Mouse (Mus musculus) liver, postnatal 0 days (tissue): ENCODE data around the gene Furin. TPM values are rescaled to one million over a fixed set of nuclear protein-coding genes. Genes with fewer than 3 reads are reported as not detected.
A peak's percentile ranks its signal among the peaks of the same experiment; 100 is the strongest.

ENCODE experiments used
- ATAC-seq: fragments of 200-750 bp; cut with Nextera tagmentation; 2 replicates; pipeline ENCODE4 v1.8.0; 2017; ENCODE audit warnings: mild to moderate bottlenecking, moderate library complexity
- DNase-seq: peaks from one replicate; pipeline ENCODE4 v3.0.0-alpha.2; 2016
- H3K27ac ChIP-seq: fragments of 300-500 bp; sonication (generic); 2 replicates; pipeline ENCODE4 v1.5.1; 2014; ENCODE audit warnings: antibody characterized with exemption, moderate library complexity, mild to moderate bottlenecking, low read depth
- H3K27me3 ChIP-seq: fragments of 300-500 bp; sonication (generic); 2 replicates; pipeline ENCODE4 v1.6.1; 2014; ENCODE audit warnings: low read length, control low read depth, mixed read lengths; ENCODE audit not compliant: insufficient read depth
- H3K36me3 ChIP-seq: fragments of 300-500 bp; sonication (generic); replicated peaks from 2 replicates; pipeline ENCODE4 v1.6.1; 2014; ENCODE audit warnings: mild to moderate bottlenecking, control low read depth, low read length, moderate library complexity, mixed read lengths; ENCODE audit not compliant: insufficient read depth
- H3K4me1 ChIP-seq: fragments of 300-500 bp; sonication (generic); 2 replicates; pipeline ENCODE4 v1.6.1; 2014; ENCODE audit warnings: antibody characterized with exemption, mild to moderate bottlenecking, control low read depth; ENCODE audit not compliant: insufficient read depth
- H3K4me2 ChIP-seq: fragments of 300-500 bp; sonication (generic); 2 replicates; pipeline ENCODE4 v1.6.1; 2014; ENCODE audit warnings: low read depth, mild to moderate bottlenecking, low read length, moderate library complexity, mixed read lengths
- H3K4me3 ChIP-seq: fragments of 300-500 bp; sonication (generic); 2 replicates; pipeline ENCODE4 v1.5.1; 2014; ENCODE audit warnings: low read depth, low read length
- H3K9ac ChIP-seq: fragments of 300-500 bp; sonication (generic); replicated peaks from 2 replicates; pipeline ENCODE4 v1.6.1; 2014; ENCODE audit warnings: mild to moderate bottlenecking, moderate library complexity
- H3K9me3 ChIP-seq: fragments of 300-500 bp; sonication (generic); 2 replicates; pipeline ENCODE4 v1.6.1; 2016; ENCODE audit warnings: mild to moderate bottlenecking, control low read depth, low read length, mixed read lengths
- CTCF ChIP-seq: sonication (generic); IDR thresholded peaks from 2 replicates; pipeline ENCODE4 v1.5.1; 2016; ENCODE audit warnings: antibody characterized with exemption, low read depth
- EP300 ChIP-seq: IDR thresholded peaks from 2 replicates; pipeline ENCODE4 v1.6.1; 2016; ENCODE audit warnings: antibody characterized with exemption, low read depth, mild to moderate bottlenecking
- WGBS: fragments of 180-500 bp; shearing (Covaris S2); extraction: QIAGEN DNeasy Blood & Tissue Kit; methylation state at CpG from one replicate; pipeline ENCODE4 v1.1.7; 2014; ENCODE audit not compliant: insufficient replicate concordance; 5-methylcytosine and 5-hydroxymethylcytosine counted together
- polyA plus RNA-seq: library from polyadenylated mRNA; unstranded; fragments of >200 nt; fragmentation: Nextera tagmentation; extraction: Ambion mirVana; gene quantifications from 2 replicates; pipeline ENCODE4 v1.2.1, GENCODE M21; 2015

Gene Furin
- polyA plus RNA-seq, 1 experiment from 2014 or later: 17.7 TPM

DNA sequence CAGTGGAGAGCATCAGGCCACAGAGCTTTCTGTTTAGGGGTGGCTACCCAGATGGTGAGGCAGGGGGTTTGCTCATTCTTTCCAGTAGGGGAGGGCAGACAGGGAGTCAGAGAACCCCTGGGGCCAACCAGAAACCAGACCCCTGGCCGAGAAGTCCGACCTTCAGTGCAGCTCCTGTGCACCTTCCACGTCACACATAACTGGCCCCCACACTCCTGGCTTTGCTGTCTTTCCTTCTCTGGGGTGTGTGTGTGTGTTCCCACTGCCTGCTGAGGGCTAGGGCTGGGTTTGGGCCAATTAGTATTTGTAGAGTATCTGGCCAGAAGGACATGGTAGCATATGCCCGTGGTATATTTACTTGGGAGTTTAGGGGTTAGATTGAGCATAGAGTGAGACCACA lies 45.1 kb upstream of the Furin start:
- Histone ChIP-seq H3K27ac (peak overlapping the region; percentile 88), H3K9ac (no peak overlapping the region), H3K36me3 (peaks cover 10% of the 10 kb centered on the region), H3K9me3 (no peaks in the 10 kb centered on the region), H3K4me1 (peaks cover 52% of the 10 kb centered on the region), H3K4me2 (no peak overlapping the region), H3K27me3 (no peaks in the 10 kb centered on the region), H3K4me3 (no peak overlapping the region)
- DNase-seq (no peak), ATAC-seq (no peak)
- no peak for TF ChIP-seq EP300
- TF ChIP-seq CTCF: no peak
- WGBS: 48% methylated on average over 4 of the region's 4 CpGs

DNA sequence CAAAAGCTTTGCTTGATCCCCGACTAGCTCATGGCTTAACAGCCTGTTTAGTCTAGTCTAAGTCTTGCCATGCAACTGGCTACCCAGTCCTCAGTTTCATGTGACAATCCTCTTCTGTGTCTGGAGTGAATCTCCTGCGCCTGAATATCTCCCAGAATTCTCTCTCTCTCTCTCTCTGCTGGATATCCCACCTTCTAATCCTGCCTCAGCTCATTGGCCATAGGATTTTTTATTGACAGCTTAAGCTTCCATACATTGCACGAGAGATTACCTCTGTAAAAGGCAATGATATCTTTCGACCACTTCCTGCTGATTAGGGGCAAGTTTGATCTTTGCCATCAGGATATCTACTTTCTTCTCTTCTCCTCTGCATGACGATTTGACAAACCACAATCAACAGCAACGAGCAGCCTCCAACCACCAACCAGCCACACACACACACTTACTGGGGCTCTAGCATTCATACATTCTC lies 44.4 kb upstream of the Furin start:
- Histone ChIP-seq H3K4me1 (peaks cover 57% of the 10 kb centered on the region), H3K27ac (peak overlapping the region; percentile 88), H3K9me3 (no peaks in the 10 kb centered on the region), H3K27me3 (no peaks in the 10 kb centered on the region), H3K4me3 (no peak overlapping the region), H3K36me3 (peaks cover 7% of the 10 kb centered on the region), H3K4me2 (no peak overlapping the region), H3K9ac (no peak overlapping the region)
- ATAC-seq (no peak), DNase-seq (no peak)
- 38% methylated on average over 6 of the region's 6 CpGs for WGBS
- TF ChIP-seq CTCF (no peak), EP300 (no peak; the same call in 1 of the 2 replicates)

- peak; percentile 24; the same call in 1 of the 2 replicates for TF ChIP-seq CTCF
- TF ChIP-seq EP300: peak; percentile 91
- Histone ChIP-seq H3K9me3 (no peaks in the 10 kb centered on the region), H3K4me2 (peak overlapping the region; percentile 18; the same call in 1 of the 2 replicates), H3K4me3 (no peak overlapping the region), H3K27me3 (no peaks in the 10 kb centered on the region), H3K9ac (no peak overlapping the region), H3K27ac (peak overlapping the region; percentile 79), H3K36me3 (no peaks in the 10 kb centered on the region), H3K4me1 (peaks cover 60% of the 10 kb centered on the region)
- peak; percentile 33 for ATAC-seq
- DNase-seq: no peak
- WGBS: 53% methylated on average over 8 of the region's 8 CpGs
Measured at GRCm38 (mm10) chr7:80447336-80447735, 42.1 kb upstream of the Furin start.

DNA sequence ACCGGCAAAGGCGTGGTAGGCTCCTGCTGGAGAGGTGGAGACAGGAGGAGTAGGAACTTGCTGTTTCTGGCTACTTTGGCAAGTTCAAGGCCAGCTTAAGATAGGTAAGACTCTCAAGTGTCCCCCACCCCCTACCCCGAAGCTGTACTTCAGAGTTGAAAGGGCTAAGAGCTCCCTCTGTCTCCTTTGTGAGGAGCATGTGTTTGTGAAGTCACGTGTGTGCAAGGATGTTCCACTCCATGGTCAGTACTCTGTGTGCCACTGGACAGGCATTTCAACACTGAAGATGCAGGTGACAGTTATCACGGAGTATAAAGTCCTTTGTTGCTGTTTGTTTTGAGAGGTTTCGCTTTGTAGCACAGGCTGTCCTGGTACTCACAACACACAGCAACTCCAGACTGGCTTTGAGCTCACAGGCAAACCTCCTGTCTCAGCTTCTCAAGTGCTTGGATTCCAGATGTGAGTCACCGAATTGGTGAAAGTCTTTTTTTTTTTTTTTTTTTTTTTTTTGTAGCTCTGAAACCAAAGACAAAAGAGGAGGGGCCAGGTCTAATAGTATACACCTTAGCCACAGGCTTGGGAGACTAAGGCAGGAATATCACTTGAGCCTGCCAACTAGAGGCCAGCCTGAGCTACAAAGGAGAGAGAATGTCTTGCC lies 41.1 kb upstream of the Furin start:
- DNase-seq: no peak
- Histone ChIP-seq H3K4me1 (peaks cover 58% of the 10 kb centered on the region), H3K9ac (no peak overlapping the region), H3K27ac (peak overlapping the region; percentile 79), H3K9me3 (no peaks in the 10 kb centered on the region), H3K36me3 (no peaks in the 10 kb centered on the region), H3K27me3 (no peaks in the 10 kb centered on the region), H3K4me2 (no peak overlapping the region), H3K4me3 (no peak overlapping the region)
- peak; percentile 87 for TF ChIP-seq EP300
- TF ChIP-seq CTCF: no peak
- WGBS: 65% methylated on average over 7 of the region's 7 CpGs
- ATAC-seq: peak; percentile 68

GRCm38 (mm10) chr7:80445492-80445891 lies 40.3 kb upstream of the Furin start:
- Histone ChIP-seq H3K9ac (peak overlapping the region; percentile 31; the same call in 1 of the 2 replicates), H3K9me3 (no peaks in the 10 kb centered on the region), H3K4me3 (no peak overlapping the region), H3K27me3 (no peaks in the 10 kb centered on the region), H3K36me3 (no peaks in the 10 kb centered on the region), H3K4me1 (peaks cover 49% of the 10 kb centered on the region), H3K27ac (peak overlapping the region; percentile 79), H3K4me2 (peak overlapping the region; percentile 49)
- DNase-seq (peak; percentile 71), ATAC-seq (peak; percentile 74)
- TF ChIP-seq CTCF (no peak), EP300 (peak; percentile 79; the same call in 1 of the 2 replicates)
- 40% methylated on average over 6 of the region's 6 CpGs for WGBS

GRCm38 (mm10) chr7:80444401-80445249 lies 39.4 kb upstream of the Furin start:
- Histone ChIP-seq H3K27me3 (no peaks in the 10 kb centered on the region), H3K9me3 (no peaks in the 10 kb centered on the region), H3K4me2 (peak overlapping the region; percentile 49), H3K4me1 (peaks cover 40% of the 10 kb centered on the region), H3K9ac (peak overlapping the region; percentile 31; the same call in 1 of the 2 replicates), H3K27ac (peak overlapping the region; percentile 79), H3K4me3 (no peak overlapping the region), H3K36me3 (no peaks in the 10 kb centered on the region)
- ATAC-seq: peak; percentile 41
- no peak for DNase-seq
- TF ChIP-seq EP300: no peak
- TF ChIP-seq CTCF: no peak
- 37% methylated on average over 17 of the region's 17 CpGs for WGBS
